Mouse (Mus musculus): ENCODE data around the gene Slc25a54. TPM values are rescaled to one million over a fixed set of nuclear protein-coding genes. Genes with fewer than 3 reads are reported as not detected.

Slc25a54 gene
- polyA plus RNA-seq (2015; fragmentation: Nextera tagmentation; extraction: Ambion mirVana): not detected in 2 replicates

GRCm38 (mm10) chr3:109080169-109080568 is at the start of gene Slc25a54:
Slc25a54 (plus strand) TSS chr3:109080469.

GRCm38 (mm10) chr3:109122641-109123530 is 42.6 kb downstream of the Slc25a54 start, which contains the start of gene Slc25a24:
Slc25a24 (plus strand) TSS chr3:109123149.

Small RNAs within 50 kb of the gene (microRNA-seq; reads per million reads assigned to microRNA genes)
- gene Gm44384: 0 reads per million in 2 experiments

Other genes with a start within 250 kb of the Slc25a54 start
- 33.5 and 37.0 TPM in 2 replicates for gene Stxbp3, start 239.9 kb upstream of the Slc25a54 start, polyA plus RNA-seq (2015; fragmentation: Nextera tagmentation; extraction: Ambion mirVana)
- 0.41 and 0.62 TPM in 2 replicates for gene Fndc7, start 190.5 kb upstream of the Slc25a54 start, polyA plus RNA-seq (2015; fragmentation: Nextera tagmentation; extraction: Ambion mirVana)
- gene Prpf38b, start 168.7 kb upstream of the Slc25a54 start, polyA plus RNA-seq (2015; fragmentation: Nextera tagmentation; extraction: Ambion mirVana): 34.4 and 37.8 TPM in 2 replicates
- 0.09 TPM in 1 of 2 replicates, not detected in the other for gene Henmt1, start 140.6 kb upstream of the Slc25a54 start, polyA plus RNA-seq (2015; fragmentation: Nextera tagmentation; extraction: Ambion mirVana)
- not detected in 2 replicates for gene Gm9857, start 140.0 kb upstream of the Slc25a54 start, polyA plus RNA-seq (2015; fragmentation: Nextera tagmentation; extraction: Ambion mirVana)
- 8.9 and 9.0 TPM in 2 replicates for gene Fam102b, start 52.9 kb upstream of the Slc25a54 start, polyA plus RNA-seq (2015; fragmentation: Nextera tagmentation; extraction: Ambion mirVana)
- 42.2 and 43.6 TPM in 2 replicates for gene Slc25a24, start 42.7 kb downstream of the Slc25a54 start, polyA plus RNA-seq (2015; fragmentation: Nextera tagmentation; extraction: Ambion mirVana)